Mouse (Mus musculus): ENCODE measurements around the gene Rpusd3. TPM values are rescaled to one million over a fixed set of nuclear protein-coding genes. Genes with fewer than 3 reads are reported as not detected.

Gene Rpusd3
- total and polyA plus RNA-seq, 3 experiments, result 24.8 to 34.1 TPM; not detected in 1

DNA sequence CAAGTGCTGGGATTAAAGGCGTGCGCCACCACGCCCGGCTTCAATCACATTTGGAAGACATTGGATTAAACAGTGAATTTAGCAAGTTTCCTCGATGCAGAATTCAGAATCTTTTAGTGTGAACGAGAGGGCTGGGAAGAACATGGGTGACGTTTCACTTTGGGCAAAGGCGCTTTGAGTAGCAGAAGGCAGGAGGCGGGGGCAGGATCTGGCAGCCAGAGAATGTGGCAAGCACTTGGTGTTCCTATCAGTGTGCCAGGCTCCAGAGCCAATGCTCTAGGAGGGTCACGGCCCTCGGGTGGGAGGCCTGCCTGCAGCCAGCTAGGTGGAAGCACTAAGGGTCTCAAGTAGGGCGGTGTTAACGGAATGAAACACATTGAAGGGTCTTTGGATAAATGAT is 17.0 kb downstream of the Rpusd3 start:
- TF ChIP-seq SMC3 (IDR thresholded peaks at IDR 0.05; ENCODE audit: low read depth, low read length) (no peak), RCOR1 (IDR thresholded peaks at IDR 0.05; ENCODE audit: low read depth, low read length) (no peak), BHLHE40 (IDR thresholded peaks at IDR 0.05; ENCODE audit: borderline replicate concordance, low read depth, low read length) (no peak), EP300 (IDR thresholded peaks at IDR 0.05; ENCODE audit: low read depth in 1 of 2, low read length in 2 of 2) (no peak), TCF12 (IDR thresholded peaks at IDR 0.05; ENCODE audit: low read depth, low read length) (no peak), ZKSCAN1 (IDR thresholded peaks at IDR 0.05; ENCODE audit: low read depth, low read length) (no peak), MYB (IDR thresholded peaks at IDR 0.05; ENCODE audit: low read depth, low read length) (no peak), MYC (IDR thresholded peaks at IDR 0.05; ENCODE audit: low read depth, low read length) (no peak), POLR2AphosphoS2 (IDR thresholded peaks at IDR 0.05; ENCODE audit: low read length) (no peak), USF1 (IDR thresholded peaks at IDR 0.05; ENCODE audit: low read depth, low read length) (no peak), TBP (IDR thresholded peaks at IDR 0.05; ENCODE audit: low read depth, low read length) (no peak), MAX (IDR thresholded peaks at IDR 0.05; ENCODE audit: low read length) (no peak)
- Histone ChIP-seq H3K79me2 (ENCODE audit: control insufficient read depth, insufficient read depth, low read length, poor library complexity) (no peaks in the 10 kb centered on the region), H3K9me3 (replicated peaks; ENCODE audit: insufficient read depth, low read length) (no peaks in the 10 kb centered on the region), H3K27me3 (ENCODE audit: control insufficient read depth in 1 of 2, insufficient read depth in 2 of 2, low read length in 2 of 2) (no peaks in the 10 kb centered on the region), H3K36me3 (ENCODE audit: control insufficient read depth in 1 of 2, insufficient read depth in 2 of 2, low read length in 2 of 2) (no peaks in the 10 kb centered on the region; a peak in 1 of 4 replicates), H3K4me1 (ENCODE audit: control insufficient read depth in 1 of 2, insufficient read depth in 2 of 2, low read length in 2 of 2) (no peaks in the 10 kb centered on the region), H3K27ac (ENCODE audit: control insufficient read depth, low read depth, low read length) (no peak overlapping the region), H3K9ac (ENCODE audit: control insufficient read depth, low read depth, low read length, poor library complexity, severe bottlenecking) (no peak overlapping the region), H3K4me3 (ENCODE audit: control insufficient read depth in 1 of 2, insufficient read depth in 1 of 2, low read depth in 2 of 2, low read length in 2 of 2) (no peak overlapping the region)
- DNase-seq (ENCODE audit: low read depth, low spot score), result no peak

DNA sequence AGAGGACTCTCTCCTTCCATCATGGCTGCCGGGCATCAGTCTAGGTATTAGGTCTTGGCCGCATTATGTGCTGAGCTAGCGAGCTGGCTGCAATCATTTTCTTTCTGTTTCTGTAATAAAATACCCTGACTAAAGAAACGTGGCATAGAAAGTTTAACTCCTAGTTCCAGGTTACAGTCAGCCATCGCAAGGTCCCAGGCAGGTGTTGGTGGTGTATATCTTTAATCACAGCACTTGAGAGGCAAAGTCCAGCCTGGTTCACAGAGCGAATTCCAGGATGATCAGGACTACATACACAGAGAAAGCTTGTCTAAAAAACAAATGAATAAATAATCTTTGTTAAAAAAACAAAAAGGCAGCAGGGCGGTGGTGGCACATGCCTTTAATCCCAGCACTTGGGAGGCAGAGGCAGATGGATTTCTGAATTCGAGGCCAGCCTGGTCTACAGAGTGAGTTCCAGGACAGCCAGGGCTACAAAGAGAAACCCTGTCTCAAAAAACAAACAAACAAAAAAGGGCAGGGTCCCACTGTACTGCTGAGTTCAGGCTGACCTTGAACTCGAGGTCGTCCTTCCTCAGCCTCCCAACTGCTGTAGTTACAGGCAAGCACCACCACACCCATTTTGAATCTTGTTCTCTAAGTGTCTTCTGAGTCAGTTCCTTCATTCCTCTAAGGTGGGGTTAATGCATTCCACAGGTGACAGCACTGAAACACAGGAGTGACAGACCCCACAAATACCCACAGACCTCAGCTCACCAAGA is 22.7 kb downstream of the Rpusd3 start:
- Histone ChIP-seq H3K36me3 (ENCODE audit: control insufficient read depth in 1 of 2, insufficient read depth in 2 of 2, low read length in 2 of 2) (no peaks in the 10 kb centered on the region; a peak in 1 of 4 replicates), H3K9me3 (replicated peaks; ENCODE audit: insufficient read depth, low read length) (no peaks in the 10 kb centered on the region), H3K27me3 (ENCODE audit: control insufficient read depth in 1 of 2, insufficient read depth in 2 of 2, low read length in 2 of 2) (no peaks in the 10 kb centered on the region), H3K79me2 (ENCODE audit: control insufficient read depth, insufficient read depth, low read length, poor library complexity) (no peaks in the 10 kb centered on the region), H3K27ac (ENCODE audit: control insufficient read depth, low read depth, low read length) (no peak overlapping the region), H3K4me3 (ENCODE audit: control insufficient read depth in 1 of 2, insufficient read depth in 1 of 2, low read depth in 2 of 2, low read length in 2 of 2) (no peak overlapping the region), H3K9ac (ENCODE audit: control insufficient read depth, low read depth, low read length, poor library complexity, severe bottlenecking) (no peak overlapping the region), H3K4me1 (ENCODE audit: control insufficient read depth in 1 of 2, insufficient read depth in 2 of 2, low read length in 2 of 2) (no peaks in the 10 kb centered on the region)
- TF ChIP-seq POLR2A (IDR thresholded peaks at IDR 0.05; ENCODE audit: control insufficient read depth in 1 of 2, insufficient read depth in 1 of 2, low read depth in 1 of 2, low read length in 2 of 2, poor library complexity in 1 of 2) (no peak), TCF12 (IDR thresholded peaks at IDR 0.05; ENCODE audit: low read depth, low read length) (no peak), ZNF384 (IDR thresholded peaks at IDR 0.05; ENCODE audit: low read depth, low read length) (no peak), SMC3 (IDR thresholded peaks at IDR 0.05; ENCODE audit: low read depth, low read length) (no peak), ZMIZ1 (IDR thresholded peaks at IDR 0.05; ENCODE audit: low read depth, low read length) (no peak), GATA1 (IDR thresholded peaks at IDR 0.05; ENCODE audit: low read depth, low read length) (no peak), MAZ (IDR thresholded peaks at IDR 0.05; ENCODE audit: low read depth, low read length) (no peak), JUND (IDR thresholded peaks at IDR 0.05; ENCODE audit: low read depth, low read length) (no peak), NELFE (IDR thresholded peaks at IDR 0.05; ENCODE audit: low read depth, low read length) (no peak), CHD2 (IDR thresholded peaks at IDR 0.05; ENCODE audit: low read length) (no peak), MAX (IDR thresholded peaks at IDR 0.05; ENCODE audit: low read length) (no peak), ETS1 (IDR thresholded peaks at IDR 0.05; ENCODE audit: low read depth, low read length) (no peak), NRF1 (IDR thresholded peaks at IDR 0.05; ENCODE audit: insufficient read depth, low read depth, low read length, poor library complexity, severe bottlenecking) (no peak), MXI1 (IDR thresholded peaks at IDR 0.05; ENCODE audit: low read depth, low read length) (no peak), EP300 (IDR thresholded peaks at IDR 0.05; ENCODE audit: low read depth in 1 of 2, low read length in 2 of 2) (no peak), TBP (IDR thresholded peaks at IDR 0.05; ENCODE audit: low read depth, low read length) (no peak), BHLHE40 (IDR thresholded peaks at IDR 0.05; ENCODE audit: borderline replicate concordance, low read depth, low read length) (no peak)
- no peak for DNase-seq (ENCODE audit: low read depth, low spot score)

All from MEL (cell line).